Mouse (Mus musculus) embryonic facial prominence, embryonic 15.5 days (tissue): ENCODE measurements around the gene Pcp4l1. TPM values are rescaled to one million over a fixed set of nuclear protein-coding genes. Genes with fewer than 3 reads are reported as not detected.
"Not testable (repeated sequence)": the region's sequence is repeated elsewhere in the genome, so short reads cannot be mapped to it uniquely, and the experiment has no call there.

Experiments
- ATAC-seq: fragments of 200-750 bp; cut with Nextera tagmentation; 2 replicates; pipeline ENCODE4 v1.8.0; 2017; ENCODE audit warnings: low read depth, moderate TSS enrichment; ENCODE audit not compliant: insufficient number of reproducible peaks, low FRiP score, low TSS enrichment
- H3K27ac ChIP-seq: fragments of 300-500 bp; sonication (generic); replicated peaks from 2 replicates; pipeline ENCODE4 v1.5.1; 2015; ENCODE audit warnings: mild to moderate bottlenecking, inconsistent platforms
- H3K27me3 ChIP-seq: fragments of 300-500 bp; sonication (generic); 2 replicates; pipeline ENCODE4 v1.6.1; 2015; ENCODE audit warnings: inconsistent platforms
- H3K36me3 ChIP-seq: fragments of 300-500 bp; sonication (generic); 2 replicates; pipeline ENCODE4 v1.6.1; 2015; ENCODE audit warnings: mild to moderate bottlenecking, inconsistent platforms
- H3K4me1 ChIP-seq: fragments of 300-500 bp; sonication (generic); 2 replicates; pipeline ENCODE4 v1.6.1; 2015; ENCODE audit warnings: inconsistent platforms
- H3K4me2 ChIP-seq: fragments of 300-500 bp; sonication (generic); replicated peaks from 2 replicates; pipeline ENCODE4 v1.6.1; 2015; ENCODE audit warnings: mild to moderate bottlenecking, inconsistent platforms
- H3K4me3 ChIP-seq: fragments of 300-500 bp; sonication (generic); replicated peaks from 2 replicates; pipeline ENCODE4 v1.5.1; 2015; ENCODE audit warnings: mild to moderate bottlenecking, inconsistent platforms
- H3K9ac ChIP-seq: fragments of 300-500 bp; sonication (generic); 2 replicates; pipeline ENCODE4 v1.6.1; 2015; ENCODE audit warnings: inconsistent platforms
- H3K9me3 ChIP-seq: fragments of 300-500 bp; sonication (generic); replicated peaks from 2 replicates; pipeline ENCODE4 v1.6.1; 2016; ENCODE audit warnings: inconsistent platforms
- WGBS: fragments of 180-500 bp; shearing (Covaris S2); methylation state at CpG from one replicate; pipeline ENCODE4 v1.1.7; 2015; 5-methylcytosine and 5-hydroxymethylcytosine counted together
- polyA plus RNA-seq: library from polyadenylated mRNA; unstranded; fragments of >200 nt; fragmentation: Nextera tagmentation; extraction: Ambion mirVana; gene quantifications from 2 replicates; pipeline ENCODE4 v1.2.1, GENCODE M21; 2015

The Pcp4l1 gene
- 35.8 and 38.1 TPM in 2 replicates for polyA plus RNA-seq

DNA sequence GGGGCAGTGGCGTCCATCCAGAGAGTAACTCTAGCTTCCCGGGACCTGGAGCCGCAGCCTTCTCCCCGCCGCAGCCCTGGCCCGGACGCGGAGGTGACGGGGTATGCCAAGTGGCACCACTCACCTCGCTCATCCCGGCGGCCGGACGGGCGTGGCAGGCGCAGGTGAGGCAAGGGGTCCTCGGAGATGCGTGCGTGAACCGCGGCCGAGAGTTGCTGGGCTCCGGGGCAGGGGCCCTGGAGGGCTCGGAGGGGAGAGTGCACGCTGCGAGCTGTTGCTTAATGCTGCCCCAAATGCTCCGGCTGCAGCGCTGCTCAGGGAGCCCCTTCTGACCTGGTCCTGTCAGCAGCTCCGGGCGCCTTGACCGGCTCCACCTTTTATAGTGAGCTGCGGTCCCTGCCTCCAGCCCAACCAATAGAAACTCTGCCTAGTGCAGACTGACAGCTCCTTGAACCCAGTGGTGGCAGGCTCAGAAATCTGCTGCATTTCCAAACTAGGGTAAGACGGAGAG, at the start of gene Pcp4l1:
Pcp4l1 (minus strand) TSS at position 382 of the 511 bp plus-strand sequence.
- Histone ChIP-seq H3K36me3 (no peaks in the 10 kb centered on the region), H3K27me3 (peaks cover 40% of the 10 kb centered on the region)

DNA sequence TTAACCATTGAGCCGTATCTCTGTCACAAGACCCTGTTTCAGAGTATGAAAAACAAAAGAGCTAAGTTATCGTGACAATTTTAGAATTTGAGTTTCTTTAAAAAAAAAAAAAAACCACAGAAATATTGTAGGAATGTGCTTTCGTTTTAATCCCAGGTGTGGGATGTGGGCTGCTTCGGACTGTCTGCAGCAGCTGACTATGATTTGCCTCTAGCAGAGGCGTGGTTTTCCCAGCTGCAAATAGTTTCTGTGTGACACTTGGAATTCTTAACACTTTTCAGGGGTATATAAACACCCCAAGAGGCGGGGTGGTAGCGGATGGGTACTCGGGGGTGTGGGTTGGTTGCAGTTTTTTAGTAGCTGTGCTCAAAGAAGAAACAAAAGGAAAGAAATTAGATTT, 49.3 kb upstream of the Pcp4l1 start:
- H3K4me1 ChIP-seq, result peaks cover 42% of the 10 kb centered on the region
- no peak overlapping the region for H3K4me3 ChIP-seq
- WGBS, result 55% methylated on average over 8 of the region's 8 CpGs
- no peak overlapping the region; the same call in 1 of the 2 replicates for H3K4me2 ChIP-seq
- no peak for ATAC-seq
- no peaks in the 10 kb centered on the region for H3K27me3 ChIP-seq
- no peak overlapping the region for H3K9ac ChIP-seq
- H3K36me3 ChIP-seq, result peaks cover 43% of the 10 kb centered on the region
- H3K9me3 ChIP-seq, result no peaks in the 10 kb centered on the region
- no peak overlapping the region for H3K27ac ChIP-seq

More for the DNA sequence above, at the start of gene Pcp4l1:
- Histone ChIP-seq H3K9me3 (no peaks in the 10 kb centered on the region), H3K9ac (peak within 1 kb of the TSS; percentile 31), H3K4me2 (peak within 1 kb of the TSS; percentile 94), H3K4me1 (peaks cover 30% of the 10 kb centered on the region), H3K4me3 (peak within 1 kb of the TSS; percentile 58), H3K27ac (no peak within 1 kb of the TSS)
- ATAC-seq, result peak; percentile 74
- under 1% methylated on average over 33 of the region's 33 CpGs for WGBS

DNA sequence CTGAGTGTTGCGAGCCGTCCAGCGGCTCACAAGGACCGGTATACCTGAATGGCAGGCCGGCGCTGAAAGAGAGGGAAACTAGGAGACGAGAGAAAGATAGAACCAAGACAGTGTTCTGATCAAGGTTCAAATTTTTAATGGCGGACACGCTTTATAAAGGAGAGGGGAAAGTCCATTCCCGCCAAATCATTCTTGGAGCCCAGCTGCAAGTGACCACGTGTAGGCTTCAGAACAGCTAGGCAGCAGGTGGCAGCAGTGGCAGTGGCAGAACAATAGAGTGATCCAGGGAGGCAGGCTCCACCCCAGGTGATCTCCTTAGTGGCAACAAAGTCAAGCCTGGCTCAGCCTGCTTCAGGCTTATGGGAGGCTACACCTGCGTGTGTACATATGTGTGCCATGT, 45.9 kb upstream of the Pcp4l1 start:
- ATAC-seq, result not testable (repeated sequence)

DNA sequence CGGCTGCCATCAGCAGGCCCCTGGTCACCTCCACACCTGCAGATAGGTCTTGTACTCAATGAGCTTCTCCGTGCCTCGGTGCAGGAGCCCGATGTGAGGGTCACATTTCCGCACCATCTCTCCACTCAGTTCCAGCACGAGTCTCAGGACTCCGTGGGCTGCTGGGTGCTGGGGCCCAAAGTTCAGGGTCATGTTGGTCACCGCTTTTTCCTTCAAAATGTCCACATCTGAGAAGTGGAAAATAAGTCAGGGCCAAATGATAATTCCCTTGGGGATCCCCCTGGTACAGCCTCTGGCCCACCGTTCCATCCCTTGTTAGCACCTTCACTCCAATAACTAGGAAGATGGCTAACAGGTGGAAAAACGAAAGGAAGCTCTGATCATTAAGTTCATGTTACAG, 44.8 kb upstream of the Pcp4l1 start:
- H3K36me3 ChIP-seq, result peaks cover 86% of the 10 kb centered on the region
- H3K4me1 ChIP-seq, result peaks cover 6% of the 10 kb centered on the region
- 89% methylated on average over 10 of the region's 10 CpGs for WGBS
- H3K27me3 ChIP-seq, result no peaks in the 10 kb centered on the region
- no peak overlapping the region for H3K4me3 ChIP-seq
- no peaks in the 10 kb centered on the region for H3K9me3 ChIP-seq
- H3K27ac ChIP-seq, result no peak overlapping the region
- H3K4me2 ChIP-seq, result no peak overlapping the region
- no peak for ATAC-seq
- H3K9ac ChIP-seq, result no peak overlapping the region

More for the DNA sequence above, 45.9 kb upstream of the Pcp4l1 start:
- WGBS, result 83% methylated on average over 12 of the region's 12 CpGs
- not testable (repeated sequence) for H3K4me3 ChIP-seq, H3K4me2 ChIP-seq, H3K27ac ChIP-seq, H3K9me3 ChIP-seq, H3K27me3 ChIP-seq, H3K9ac ChIP-seq
- H3K36me3 ChIP-seq, result peaks cover 76% of the 10 kb centered on the region
- H3K4me1 ChIP-seq, result peaks cover 11% of the 10 kb centered on the region

DNA sequence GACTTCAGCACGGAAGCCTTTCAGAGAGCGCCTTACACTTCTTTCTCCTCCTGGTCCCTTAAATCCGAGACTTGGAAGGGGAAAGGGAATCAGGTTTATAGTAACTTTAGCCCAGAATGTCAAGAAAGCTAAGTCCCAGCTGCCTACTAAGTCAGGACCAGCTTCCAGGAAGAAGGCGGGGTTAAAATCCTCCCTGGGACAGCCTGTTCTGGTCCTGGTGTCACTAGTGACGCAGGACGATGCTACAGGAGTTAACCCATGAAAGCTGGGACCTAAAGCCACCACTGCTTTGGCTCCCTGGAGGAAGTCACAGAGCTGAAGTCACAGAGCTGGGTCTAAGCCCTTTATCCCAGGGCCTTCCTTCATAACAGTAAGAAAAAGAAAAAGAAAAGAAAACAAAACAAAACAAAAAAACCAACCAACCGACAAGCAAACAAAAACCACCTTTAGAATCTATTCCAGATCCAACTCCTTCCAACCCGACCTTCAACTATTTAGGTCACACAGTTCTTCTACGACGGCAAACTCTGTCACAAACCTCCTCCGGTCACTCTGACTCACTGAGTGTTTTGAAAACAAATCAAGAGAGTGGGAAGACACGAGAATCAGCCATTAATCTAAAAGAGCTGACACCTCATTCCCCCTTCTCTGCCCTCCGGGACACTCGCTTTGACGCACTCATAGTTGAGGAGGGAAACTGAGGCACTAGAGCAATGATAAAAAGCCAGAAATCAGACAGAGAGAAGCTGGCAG, 44.1 kb upstream of the Pcp4l1 start:
- Histone ChIP-seq H3K4me3 (no peak overlapping the region), H3K27ac (no peak overlapping the region), H3K36me3 (peaks cover 89% of the 10 kb centered on the region), H3K27me3 (no peaks in the 10 kb centered on the region), H3K9ac (no peak overlapping the region), H3K9me3 (no peaks in the 10 kb centered on the region), H3K4me2 (no peak overlapping the region), H3K4me1 (no peaks in the 10 kb centered on the region)
- 74% methylated on average over 15 of the region's 15 CpGs for WGBS
- ATAC-seq, result no peak

DNA sequence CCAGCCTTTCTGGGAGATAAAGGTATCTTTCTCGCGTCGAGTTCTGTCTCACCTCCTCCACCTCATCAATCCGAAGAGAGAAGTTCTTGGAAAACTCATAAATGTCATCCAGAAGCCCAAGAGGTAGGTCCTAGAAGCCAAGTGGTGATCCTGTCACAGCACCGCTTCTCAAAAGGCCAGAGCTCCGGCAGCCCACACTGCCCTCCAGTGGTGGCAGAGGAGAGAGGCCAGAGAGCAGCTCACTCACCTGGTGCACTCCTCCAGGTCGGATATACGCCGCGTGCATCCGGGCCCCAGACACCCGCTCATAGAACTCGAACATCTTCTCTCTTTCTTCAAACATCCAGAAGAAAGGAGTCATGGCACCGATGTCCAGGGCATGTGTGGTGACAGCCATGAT, 42.4 kb upstream of the Pcp4l1 start:
- no peak overlapping the region for H3K4me2 ChIP-seq
- 68% methylated on average over 14 of the region's 14 CpGs for WGBS
- H3K4me3 ChIP-seq, result no peak overlapping the region
- no peaks in the 10 kb centered on the region for H3K4me1 ChIP-seq
- peaks cover 95% of the 10 kb centered on the region for H3K36me3 ChIP-seq
- no peaks in the 10 kb centered on the region for H3K27me3 ChIP-seq
- H3K9me3 ChIP-seq, result no peaks in the 10 kb centered on the region
- no peak for ATAC-seq
- no peak overlapping the region for H3K27ac ChIP-seq
- H3K9ac ChIP-seq, result no peak overlapping the region

DNA sequence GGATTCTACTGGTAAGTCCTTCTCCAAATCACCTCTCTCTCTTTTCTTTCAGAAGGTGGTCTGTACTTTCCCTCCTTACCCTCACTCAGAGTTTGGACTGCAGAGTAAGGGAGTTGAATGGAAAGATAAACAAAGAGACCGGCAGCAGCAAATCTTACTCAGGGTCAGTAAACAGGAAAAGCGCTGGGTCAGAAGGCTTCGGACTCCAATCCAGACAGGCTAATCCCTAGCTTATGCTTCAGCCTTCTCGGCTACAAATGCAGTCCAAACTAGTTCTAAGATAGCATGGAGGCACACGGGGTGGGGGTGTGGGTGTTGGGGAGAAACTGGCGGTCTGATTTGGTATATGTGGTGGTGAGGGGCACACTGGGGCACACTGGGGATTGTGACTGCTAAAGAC, 41.4 kb upstream of the Pcp4l1 start:
- Histone ChIP-seq H3K4me3 (no peak overlapping the region), H3K9ac (no peak overlapping the region), H3K9me3 (no peaks in the 10 kb centered on the region), H3K4me2 (no peak overlapping the region), H3K36me3 (peaks cover 89% of the 10 kb centered on the region), H3K27ac (no peak overlapping the region), H3K27me3 (no peaks in the 10 kb centered on the region), H3K4me1 (no peaks in the 10 kb centered on the region)
- 91% methylated on average over 6 of the region's 6 CpGs for WGBS
- ATAC-seq, result no peak

DNA sequence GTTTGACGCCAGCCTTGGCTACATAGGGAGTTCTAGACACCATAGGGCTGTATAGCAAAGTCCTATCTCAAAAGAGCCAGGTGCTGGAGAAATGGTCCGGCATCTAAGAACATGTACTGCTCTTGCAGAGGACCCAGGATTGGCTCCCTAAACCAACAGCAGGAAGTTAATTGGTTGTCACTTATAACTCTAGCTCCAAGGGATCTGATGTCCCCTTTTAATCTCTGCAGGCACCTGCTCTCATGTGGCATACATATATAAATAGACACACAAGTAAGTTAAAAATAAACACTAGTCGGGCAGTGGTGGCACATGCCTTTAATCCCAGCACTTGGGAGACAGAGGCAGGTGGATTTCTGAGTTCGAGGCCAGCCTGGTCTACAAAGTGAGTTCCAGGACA, 39.7 kb upstream of the Pcp4l1 start:
- Histone ChIP-seq H3K4me1 (peaks cover under 1% of the 10 kb centered on the region; the same call in 1 of the 2 replicates), H3K9me3 (no peaks in the 10 kb centered on the region), H3K36me3 (peaks cover 73% of the 10 kb centered on the region), H3K4me3 (no peak overlapping the region), H3K9ac (no peak overlapping the region), H3K27me3 (no peaks in the 10 kb centered on the region), H3K27ac (no peak overlapping the region), H3K4me2 (no peak overlapping the region)
- ATAC-seq, result no peak
- 80% methylated on average over 4 of the region's 4 CpGs for WGBS

DNA sequence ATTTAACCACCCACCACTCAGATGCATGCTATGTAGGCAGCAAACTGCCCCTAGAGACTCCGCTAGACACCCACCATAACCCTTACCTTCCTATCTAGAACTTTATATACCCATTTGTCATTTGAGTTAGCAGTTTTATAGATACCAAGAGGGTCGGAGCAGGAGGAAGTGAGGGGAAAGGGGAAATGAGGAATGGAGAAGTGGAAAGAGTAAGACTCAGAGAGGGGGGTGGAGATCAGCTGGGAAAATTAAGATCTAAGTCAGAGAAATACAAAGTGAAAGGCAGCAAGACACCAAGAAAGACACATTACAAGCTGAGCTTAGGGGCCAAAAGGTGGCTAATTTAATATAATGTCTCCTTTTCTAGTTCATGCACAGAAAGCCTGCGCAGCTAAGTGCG, 38.5 kb upstream of the Pcp4l1 start:
- no peak overlapping the region for H3K27ac ChIP-seq

DNA sequence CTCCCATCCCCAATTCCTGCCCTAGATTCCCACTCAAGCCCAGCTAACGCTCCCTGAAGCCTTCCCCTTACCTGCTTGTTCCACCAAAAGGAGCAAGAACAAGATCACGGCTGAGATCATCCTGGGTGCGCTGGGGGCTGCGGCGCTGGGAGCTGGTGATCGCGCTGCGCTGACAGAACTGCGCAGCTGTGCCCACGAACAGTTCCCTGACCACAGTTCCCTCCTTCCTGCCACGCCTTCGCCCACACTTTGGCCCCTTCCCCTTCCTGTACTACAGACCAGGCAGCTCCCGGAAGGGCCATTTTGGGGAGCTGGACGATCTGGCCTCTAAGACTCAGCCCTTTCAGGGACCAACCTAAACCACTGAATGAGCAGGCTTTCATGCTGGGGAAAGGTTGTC, 38.1 kb upstream of the Pcp4l1 start, which contains the start of gene Fcer1g:
Fcer1g (minus strand) TSS at position 240 of the 400 bp plus-strand sequence.
- no peak for ATAC-seq
- no peaks in the 10 kb centered on the region for H3K27me3 ChIP-seq

More for the DNA sequence above, 38.5 kb upstream of the Pcp4l1 start:
- 92% methylated on average over 4 of the region's 4 CpGs for WGBS
- H3K9ac ChIP-seq, result no peak overlapping the region
- no peak overlapping the region for H3K4me3 ChIP-seq
- peaks cover 10% of the 10 kb centered on the region; the same call in 1 of the 2 replicates for H3K4me1 ChIP-seq
- no peak overlapping the region for H3K4me2 ChIP-seq
- no peaks in the 10 kb centered on the region for H3K9me3 ChIP-seq
- ATAC-seq, result no peak
- H3K27me3 ChIP-seq, result no peaks in the 10 kb centered on the region
- H3K36me3 ChIP-seq, result peaks cover 61% of the 10 kb centered on the region

DNA sequence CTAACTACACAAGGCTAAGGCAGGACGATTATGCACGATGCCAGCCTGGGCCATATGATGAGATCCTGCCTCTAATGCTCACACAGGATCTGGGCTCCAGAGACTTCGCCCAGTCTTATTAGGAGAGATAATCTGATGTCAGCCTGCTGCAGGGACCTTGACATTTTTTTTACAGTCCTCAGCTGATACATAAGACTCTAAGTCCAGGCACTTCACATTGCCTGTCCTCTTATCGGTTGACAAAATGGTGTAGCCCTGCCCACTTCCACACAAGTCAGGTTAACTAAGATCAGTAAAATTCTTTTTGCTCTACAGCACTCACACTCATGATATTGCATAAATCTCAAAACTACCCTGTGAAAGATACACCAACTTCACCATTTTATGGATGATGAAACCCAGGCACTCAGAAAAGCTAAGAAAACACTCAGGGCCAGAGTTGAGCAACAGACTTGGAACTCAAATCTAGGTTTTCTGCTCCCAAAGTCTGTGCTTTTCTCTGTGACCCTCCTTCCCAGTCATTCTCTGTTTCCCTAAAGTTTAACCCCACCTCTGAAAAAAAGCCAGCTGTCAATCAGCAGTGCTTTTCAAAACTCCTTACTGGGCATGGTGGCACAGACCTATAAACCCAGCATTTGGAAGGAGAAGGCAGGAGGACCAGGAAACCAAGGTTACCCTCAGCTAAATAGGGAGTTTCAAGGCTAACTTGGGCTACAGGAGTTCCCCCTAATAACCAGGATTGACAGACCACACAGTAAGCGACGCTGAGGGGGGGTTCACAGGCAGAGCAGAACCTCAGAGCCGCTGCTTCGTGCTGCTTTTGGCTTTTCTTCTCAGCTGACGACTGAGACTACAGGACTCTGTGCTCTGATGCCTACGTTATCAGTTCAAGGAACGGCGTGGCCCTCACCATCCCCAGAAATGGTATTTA, 37.0 kb upstream of the Pcp4l1 start:
- no peaks in the 10 kb centered on the region for H3K9me3 ChIP-seq
- H3K27ac ChIP-seq, result no peak overlapping the region
- ATAC-seq, result no peak
- no peak overlapping the region for H3K4me3 ChIP-seq
- H3K4me2 ChIP-seq, result no peak overlapping the region
- no peaks in the 10 kb centered on the region for H3K27me3 ChIP-seq
- peaks cover 47% of the 10 kb centered on the region for H3K36me3 ChIP-seq
- peaks cover 10% of the 10 kb centered on the region; the same call in 1 of the 2 replicates for H3K4me1 ChIP-seq
- 80% methylated on average over 12 of the region's 12 CpGs for WGBS
- H3K9ac ChIP-seq, result no peak overlapping the region

More for the DNA sequence above, 38.1 kb upstream of the Pcp4l1 start, which contains the start of gene Fcer1g:
- Histone ChIP-seq H3K9ac (no peak within 1 kb of the TSS), H3K9me3 (no peaks in the 10 kb centered on the region), H3K36me3 (peaks cover 58% of the 10 kb centered on the region), H3K27ac (no peak within 1 kb of the TSS), H3K4me2 (no peak within 1 kb of the TSS), H3K4me1 (peaks cover 10% of the 10 kb centered on the region; the same call in 1 of the 2 replicates), H3K4me3 (no peak within 1 kb of the TSS)
- WGBS, result 88% methylated on average over 14 of the region's 14 CpGs
